ENCODE assay signal across 11 mouse cellular contexts in the genomic region with DNA sequence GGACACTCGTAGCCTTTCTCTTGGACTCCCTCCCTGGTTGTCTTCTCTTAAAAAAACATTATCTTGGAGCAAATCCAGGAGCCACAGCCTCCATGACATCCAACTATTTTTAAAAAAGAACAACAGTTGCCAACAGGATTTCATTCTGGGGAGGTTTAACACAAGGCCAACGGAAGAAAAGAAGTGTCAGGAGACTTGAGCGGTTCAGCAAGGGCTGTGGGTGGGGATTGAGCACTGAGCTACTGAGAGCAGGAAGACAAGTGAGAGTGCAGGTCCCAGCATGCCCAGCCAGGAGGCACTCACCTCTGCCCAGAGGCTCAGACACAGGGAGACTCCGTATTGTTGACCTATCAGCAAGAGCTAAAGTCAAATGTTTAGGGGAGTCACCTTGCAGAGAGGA. TPM values are rescaled to one million over a fixed set of nuclear protein-coding genes. Genes with fewer than 3 reads are reported as not detected.
A peak's percentile ranks its signal among the peaks of the same experiment; 100 is the strongest.
DNase-seq lines count a peak whose midpoint lies in the region; ATAC-seq and TF ChIP-seq lines count a peak whose summit lies in the region.
"Had no signal": no experiment of that assay in that cellular context is flagged by ENCODE, and none has a peak within 500 bp of the region (broad histone marks: within the 10 kb centered on the region; RNA-seq: fewer than 3 reads in every experiment).

No protein-coding gene starts in this region.

- no peaks in the 10 kb centered on the region for H3K9me3 ChIP-seq in heart, embryonic 11.5 days (replicated peaks; ENCODE audit: control insufficient read depth, low read length)
- no peaks in the 10 kb centered on the region for H3K9me3 ChIP-seq in kidney, postnatal 0 days (replicated peaks; ENCODE audit: low read length)
- H3K9me3 ChIP-seq in forebrain, embryonic 10.5 days, result no peaks in the 10 kb centered on the region
- no peaks in the 10 kb centered on the region for H3K9me3 ChIP-seq in forebrain, postnatal 0 days (ENCODE audit: low read length)
- H3K9me3 ChIP-seq in midbrain, embryonic 11.5 days (ENCODE audit: control insufficient read depth, low read length), result no peaks in the 10 kb centered on the region
- H3K9me3 ChIP-seq: liver, embryonic 13.5 days had no signal

- H3K27ac ChIP-seq in heart, embryonic 11.5 days (ENCODE audit: low read depth, low read length), result no peak overlapping the region
- H3K27ac ChIP-seq in kidney, postnatal 0 days, result no peak overlapping the region
- H3K27ac ChIP-seq in forebrain, embryonic 10.5 days, result no peak overlapping the region
- no peak overlapping the region for H3K27ac ChIP-seq in forebrain, postnatal 0 days (ENCODE audit: low read depth, low read length)
- no peak overlapping the region for H3K27ac ChIP-seq in midbrain, embryonic 11.5 days (ENCODE audit: low read depth, low read length)
- H3K27ac ChIP-seq: liver, embryonic 13.5 days had no signal

- no peak overlapping the region for H3K4me3 ChIP-seq in heart, embryonic 11.5 days (ENCODE audit: low read depth, low read length)
- no peak overlapping the region for H3K4me3 ChIP-seq in kidney, postnatal 0 days (replicated peaks; ENCODE audit: low read depth, low read length)
- no peak overlapping the region for H3K4me3 ChIP-seq in forebrain, embryonic 10.5 days
- H3K4me3 ChIP-seq in forebrain, postnatal 0 days (ENCODE audit: low read depth, low read length), result no peak overlapping the region
- no peak overlapping the region for H3K4me3 ChIP-seq in midbrain, embryonic 11.5 days (ENCODE audit: low read depth, low read length)
- H3K4me3 ChIP-seq: erythroblast, embryonic 14.5 days; liver, embryonic 13.5 days had no signal

- 17% methylated on average over 4 of the region's 4 CpGs for WGBS in heart, embryonic 11.5 days (ENCODE audit: insufficient replicate concordance)
- WGBS in kidney, postnatal 0 days, result 23% methylated on average over 4 of the region's 4 CpGs
- WGBS in forebrain, embryonic 10.5 days, result 26% methylated on average over 4 of the region's 4 CpGs
- WGBS in forebrain, postnatal 0 days, result 27% methylated on average over 4 of the region's 4 CpGs
- WGBS in midbrain, embryonic 11.5 days, result 33% methylated on average over 4 of the region's 4 CpGs

- peak; percentile 31 for DNase-seq in adrenal gland, postnatal 14 days
- no peak for DNase-seq in adrenal gland, adult 8-10 months
- peak; percentile 41 for DNase-seq in A20 (ENCODE audit: low read depth, low spot score)
- peak; percentile 64 for DNase-seq in kidney, postnatal 0 days (ENCODE audit: low spot score)
- no peak for DNase-seq in forebrain, embryonic 10.5 days (ENCODE audit: extremely low spot score, low spot score)
- no peak for DNase-seq in forebrain, postnatal 0 days
- DNase-seq in midbrain, embryonic 11.5 days (ENCODE audit: low spot score, missing footprints), result no peak
- DNase-seq: B cell, adult 2 months; liver, embryonic 13.5 days had no signal

- ATAC-seq in heart, embryonic 11.5 days (replicated peaks; ENCODE audit: insufficient number of reproducible peaks, low FRiP score, low TSS enrichment), result no peak
- no peak; the same call in 1 of the 2 replicates for ATAC-seq in kidney, postnatal 0 days (replicated peaks; ENCODE audit: low FRiP score, low read depth)
- ATAC-seq in forebrain, postnatal 0 days, result no peak
- ATAC-seq in midbrain, embryonic 11.5 days (ENCODE audit: low FRiP score), result no peak

- H3K36me3 ChIP-seq in heart, embryonic 11.5 days (ENCODE audit: control insufficient read depth, insufficient read depth, low read length), result no peaks in the 10 kb centered on the region
- no peaks in the 10 kb centered on the region for H3K36me3 ChIP-seq in kidney, postnatal 0 days (ENCODE audit: insufficient read depth, low read length)
- no peaks in the 10 kb centered on the region for H3K36me3 ChIP-seq in forebrain, embryonic 10.5 days (replicated peaks)
- H3K36me3 ChIP-seq in forebrain, postnatal 0 days (ENCODE audit: insufficient read depth), result no peaks in the 10 kb centered on the region
- H3K36me3 ChIP-seq in midbrain, embryonic 11.5 days (ENCODE audit: control insufficient read depth, insufficient read depth, low read length), result no peaks in the 10 kb centered on the region
- H3K36me3 ChIP-seq: liver, embryonic 13.5 days had no signal

- TF ChIP-seq CTCF in kidney, postnatal 0 days (IDR thresholded peaks at IDR 0.05; ENCODE audit: low read depth), result peak; percentile 41; the same call in 1 of the 2 replicates
- no peak for TF ChIP-seq CTCF in forebrain, postnatal 0 days (IDR thresholded peaks at IDR 0.05; ENCODE audit: low read depth)

- 0 out of 2 replicates have a peak, but pooled peaks cover 6% of the 10 kb centered on the region for H3K4me1 ChIP-seq in heart, embryonic 11.5 days (ENCODE audit: control insufficient read depth, insufficient read depth, low read length)
- H3K4me1 ChIP-seq in kidney, postnatal 0 days (replicated peaks; ENCODE audit: insufficient read depth, low read length), result peaks cover 10% of the 10 kb centered on the region
- H3K4me1 ChIP-seq in forebrain, embryonic 10.5 days, result peaks cover 17% of the 10 kb centered on the region
- H3K4me1 ChIP-seq in forebrain, postnatal 0 days (ENCODE audit: insufficient read depth), result no peaks in the 10 kb centered on the region; the same call in 1 of the 2 replicates
- no peaks in the 10 kb centered on the region for H3K4me1 ChIP-seq in midbrain, embryonic 11.5 days (ENCODE audit: control insufficient read depth, insufficient read depth, low read length)
- H3K4me1 ChIP-seq: liver, embryonic 13.5 days had no signal

- 0 out of 2 replicates have a peak overlapping the region, but pooled peaks have one; percentile 2 for H3K4me2 ChIP-seq in heart, embryonic 11.5 days
- H3K4me2 ChIP-seq in kidney, postnatal 0 days (ENCODE audit: low read length), result no peak overlapping the region
- no peak overlapping the region for H3K4me2 ChIP-seq in forebrain, postnatal 0 days (ENCODE audit: low read depth)
- no peak overlapping the region for H3K4me2 ChIP-seq in midbrain, embryonic 11.5 days
- H3K4me2 ChIP-seq: liver, embryonic 13.5 days had no signal

- no peak overlapping the region for H3K9ac ChIP-seq in heart, embryonic 11.5 days (ENCODE audit: low read depth, low read length)
- no peak overlapping the region for H3K9ac ChIP-seq in kidney, postnatal 0 days (ENCODE audit: low read depth, low read length)
- no peak overlapping the region for H3K9ac ChIP-seq in forebrain, postnatal 0 days
- no peak overlapping the region for H3K9ac ChIP-seq in midbrain, embryonic 11.5 days (ENCODE audit: low read length)
- H3K9ac ChIP-seq: liver, embryonic 13.5 days had no signal

- no peaks in the 10 kb centered on the region for H3K27me3 ChIP-seq in heart, embryonic 11.5 days (ENCODE audit: control insufficient read depth, insufficient read depth, low read length)
- no peaks in the 10 kb centered on the region for H3K27me3 ChIP-seq in kidney, postnatal 0 days (ENCODE audit: insufficient read depth, low read length)
- H3K27me3 ChIP-seq in forebrain, embryonic 10.5 days (ENCODE audit: poor library complexity, severe bottlenecking), result no peaks in the 10 kb centered on the region
- no peaks in the 10 kb centered on the region for H3K27me3 ChIP-seq in forebrain, postnatal 0 days (ENCODE audit: insufficient read depth, low read length)
- H3K27me3 ChIP-seq in midbrain, embryonic 11.5 days (ENCODE audit: control insufficient read depth, insufficient read depth, low read length), result no peaks in the 10 kb centered on the region
- H3K27me3 ChIP-seq: liver, embryonic 13.5 days had no signal

RNA-seq across cellular contexts. Expression of a gene that starts 28.8 kb away (rescaled TPM):
- 36.9 and 45.8 TPM in 2 replicates for total RNA-seq in adrenal gland, postnatal 14 days (2021)
- 10 to 100 TPM; 38.9 to 51.1 (median 45.4) TPM for total RNA-seq in adrenal gland, adult 8-10 months (2022)
- 31.1 and 32.1 TPM in 2 replicates for polyA plus RNA-seq in heart, embryonic 11.5 days (2014; fragmentation: Nextera tagmentation; extraction: Ambion mirVana)
- polyA plus RNA-seq in kidney, postnatal 0 days (2015; fragmentation: Nextera tagmentation; extraction: Ambion mirVana), result 21.2 and 22.8 TPM in 2 replicates
- polyA plus RNA-seq in forebrain, embryonic 10.5 days (2016; fragmentation: Nextera tagmentation; extraction: Ambion mirVana), result 18.0 and 19.2 TPM in 2 replicates
- total RNA-seq in forebrain, postnatal 0 days (2014; rRNA removed), result 34.2 and 36.5 TPM in 2 replicates
- polyA plus RNA-seq in forebrain, postnatal 0 days (2015; fragmentation: Nextera tagmentation; extraction: Ambion mirVana), result 22.1 and 25.2 TPM in 2 replicates
- polyA plus RNA-seq in midbrain, embryonic 11.5 days (2014; fragmentation: Nextera tagmentation; extraction: Ambion mirVana), result 15.1 and 18.1 TPM in 2 replicates

Comparison
In these comparisons a context has a peak if more than half of its experiments do, and no peak if none do; other contexts are left out.
1. DNase-seq: peak in adrenal gland, postnatal 14 days (single experiment), A20 (single experiment) and kidney, postnatal 0 days (single experiment); none in adrenal gland, adult 8-10 months (single experiment), forebrain, embryonic 10.5 days (single experiment), forebrain, postnatal 0 days (single experiment) and midbrain, embryonic 11.5 days (single experiment).